Mouse (Mus musculus) brain, embryonic 14.5 days (tissue): ENCODE results near the gene Ift88.
A peak's percentile ranks its signal among the peaks of the same experiment; 100 is the strongest.

Experiments used
- CTCF ChIP-seq: fragments of 200-500 bp; IDR thresholded peaks from 2 replicates; pipeline ENCODE4 v1.5.1; 2012; ENCODE audit warnings: inconsistent platforms, mild to moderate bottlenecking, moderate library complexity, borderline replicate concordance; ENCODE audit not compliant: insufficient read depth, insufficient read length; ENCODE audit errors: extremely low read depth
- POLR2A ChIP-seq: fragments of 200-500 bp; IDR thresholded peaks from 2 replicates; pipeline ENCODE4 v1.6.1; 2012; ENCODE audit warnings: mild to moderate bottlenecking, inconsistent platforms, borderline replicate concordance; ENCODE audit not compliant: poor library complexity, insufficient read depth, insufficient read length, severe bottlenecking; ENCODE audit errors: extremely low read depth

- TF ChIP-seq CTCF: peak; percentile 83
- no peak for TF ChIP-seq POLR2A
These were observed 109.4 kb downstream of the Ift88 start for GRCm38 (mm10) chr14:57533214-57533613.
